Mouse (Mus musculus) mouse trophoblast stem cell (cell line): ENCODE data around the gene Ppdpf.
"Not testable (repeated sequence)": the region's sequence is repeated elsewhere in the genome, so short reads cannot be mapped to it uniquely, and the experiment has no call there.

ENCODE experiments used
- in situ Hi-C, 2 experiments: fragments of 300-500 bp; cut with MseI, MboI; formaldehyde crosslinking; loops; 2 replicates in 1 of 2; 3 replicates in 1 of 2; pipeline ENCODE4 v1.15.1; 2025

Ppdpf gene

GRCm38 (mm10) chr2:181159091-181159514, 27.9 kb upstream of the Ppdpf start:
- in situ Hi-C loops = no loop called here

GRCm38 (mm10) chr2:181159771-181160170, 27.3 kb upstream of the Ppdpf start:
- in situ Hi-C loops = no loop called here

DNA sequence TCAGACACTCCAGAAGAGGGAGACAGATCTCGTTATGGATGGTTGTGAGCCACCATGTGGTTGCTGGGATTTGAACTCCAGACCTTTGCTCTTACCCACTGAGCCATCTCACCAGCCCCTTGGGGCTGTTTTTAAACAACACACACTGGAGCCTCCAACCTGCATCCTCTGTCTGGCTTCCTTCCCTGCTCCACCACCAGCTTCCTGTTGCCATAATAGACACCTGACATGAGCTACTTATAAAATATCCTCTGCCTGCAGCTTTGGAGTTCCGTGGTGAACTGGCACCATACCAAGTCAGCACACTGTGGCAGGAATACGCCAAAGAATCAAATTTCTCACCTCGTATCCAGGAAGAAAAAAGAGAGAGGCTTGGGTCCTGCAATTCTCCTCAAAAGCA, 26.2 kb upstream of the Ppdpf start:
- in situ Hi-C loops = no loop called here

DNA sequence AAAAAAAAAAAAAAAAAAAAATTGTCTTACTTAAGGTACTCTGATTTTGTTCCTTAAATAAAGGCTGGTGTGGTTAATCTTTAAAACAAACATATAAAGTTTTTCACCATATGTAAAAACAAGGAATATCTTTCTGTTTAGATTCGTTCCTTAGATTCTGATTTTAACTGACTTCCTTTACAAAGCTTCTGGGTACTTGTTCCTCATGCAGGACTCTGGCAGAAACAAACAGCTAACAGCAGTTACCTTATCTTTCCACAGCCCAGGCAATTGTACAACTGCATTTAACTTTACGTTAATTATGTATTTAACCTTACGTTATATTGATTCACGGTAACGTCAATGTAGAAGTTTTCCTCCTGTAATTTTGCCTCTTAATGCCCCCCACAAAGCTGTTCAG, 20.6 kb upstream of the Ppdpf start:
- in situ Hi-C loops = no loop called here

- in situ Hi-C loops = no loop called here
Measured at GRCm38 (mm10) chr2:181174646-181175045, 12.4 kb upstream of the Ppdpf start.

DNA sequence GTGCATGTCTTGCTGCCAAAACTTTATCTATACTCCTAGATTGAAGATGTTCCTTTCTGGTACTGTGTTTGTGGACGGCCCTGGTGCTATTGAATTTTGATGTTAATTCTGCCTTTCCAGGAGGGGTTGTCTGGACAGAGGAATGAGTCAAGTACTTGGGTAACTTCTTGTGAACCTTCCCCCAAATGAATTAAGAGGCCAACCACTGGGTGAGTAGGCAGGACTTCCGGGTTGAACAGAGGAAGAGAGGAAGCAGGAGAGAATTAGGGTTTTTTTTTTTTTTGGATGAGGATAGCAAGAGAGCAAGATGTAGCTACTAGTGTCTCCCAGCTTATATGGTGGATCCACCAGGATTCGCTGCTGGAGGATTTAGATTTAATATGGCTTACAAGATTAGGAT, 9.0 kb upstream of the Ppdpf start:
- in situ Hi-C loops = no loop called here

DNA sequence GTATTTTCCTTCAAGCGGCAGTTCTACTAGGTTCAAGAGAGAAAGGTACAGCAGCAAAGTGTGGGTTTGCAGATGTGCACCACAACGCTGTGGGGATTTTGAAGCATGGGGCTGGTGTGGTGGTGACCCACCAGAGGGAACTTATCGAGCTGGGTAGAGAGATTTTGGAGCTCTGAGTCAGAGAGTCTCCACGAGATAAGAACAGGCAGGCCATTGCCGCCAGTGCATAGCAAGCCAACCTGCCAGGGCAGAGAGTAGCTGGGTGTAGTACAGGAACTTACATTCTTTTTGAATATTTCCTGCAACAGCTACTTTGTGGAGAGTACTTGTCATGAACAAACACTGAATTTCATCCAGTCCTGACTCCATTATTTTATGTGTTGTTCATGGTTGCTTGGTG, 8.6 kb upstream of the Ppdpf start:
- in situ Hi-C loops = no loop called here

DNA sequence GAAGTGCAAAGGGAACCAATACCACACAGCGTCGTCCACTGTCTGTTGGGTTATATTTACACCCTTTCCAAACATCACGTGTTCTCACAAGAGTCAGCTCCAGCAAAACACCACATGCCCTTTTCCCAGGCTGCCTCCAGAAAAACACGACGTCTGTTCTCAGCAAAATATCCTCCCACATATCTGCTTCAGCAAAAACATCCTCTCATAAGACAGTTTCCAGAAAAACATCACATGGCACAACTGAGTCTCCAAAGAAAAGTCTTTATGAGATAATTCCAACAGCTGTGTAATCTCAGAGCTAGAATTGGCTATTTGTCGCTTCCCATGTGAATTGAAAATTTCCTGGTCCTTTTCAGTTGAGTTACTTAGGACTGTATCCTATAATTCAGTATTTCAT, 6.1 kb upstream of the Ppdpf start:
- in situ Hi-C loops = no loop called here

- in situ Hi-C loops = no loop called here
Measured at GRCm38 (mm10) chr2:181186635-181187034, 412 bp upstream of the Ppdpf start.

DNA sequence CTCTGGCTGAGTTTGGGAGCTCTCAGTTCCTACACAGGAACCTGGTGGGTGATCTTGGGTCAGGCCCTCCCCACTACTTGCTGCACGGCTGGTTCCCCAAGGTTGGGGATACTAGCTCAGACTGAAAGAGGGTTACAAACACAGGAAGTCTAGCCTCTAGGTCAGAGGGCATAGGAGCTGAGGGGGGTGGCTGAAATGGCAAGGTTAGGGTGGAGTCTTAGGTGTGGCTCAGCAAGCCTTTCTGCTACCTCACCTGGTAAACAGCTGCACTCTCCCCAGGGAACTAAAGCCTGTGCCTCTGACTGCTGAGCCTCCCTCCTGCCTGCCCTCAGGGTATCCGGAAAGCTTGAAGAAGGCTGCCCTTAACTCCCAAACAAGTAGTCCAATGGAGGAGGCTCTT, 1.6 kb downstream of the Ppdpf start:
- in situ Hi-C loops = no loop called here

DNA sequence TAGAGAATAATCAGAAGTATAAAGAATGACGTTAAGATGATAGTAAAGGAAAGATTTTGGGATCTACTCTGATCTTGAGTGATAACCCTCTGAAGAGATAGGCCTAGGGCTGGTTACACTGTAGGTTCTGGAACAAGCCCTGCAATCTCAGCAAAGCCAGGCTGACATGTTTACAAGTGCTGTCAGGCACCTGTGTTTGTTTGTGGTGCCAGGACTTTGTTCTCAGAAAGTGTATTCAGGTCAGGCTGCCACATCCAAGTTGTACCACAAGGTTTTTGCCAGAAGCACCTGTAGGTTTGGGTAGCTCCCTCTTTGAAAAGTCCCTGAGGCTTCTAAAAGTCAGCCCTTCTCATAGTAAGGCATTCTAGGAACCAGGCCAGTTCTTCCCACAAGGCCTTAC, 2.3 kb downstream of the Ppdpf start:
- in situ Hi-C loops = no loop called here

DNA sequence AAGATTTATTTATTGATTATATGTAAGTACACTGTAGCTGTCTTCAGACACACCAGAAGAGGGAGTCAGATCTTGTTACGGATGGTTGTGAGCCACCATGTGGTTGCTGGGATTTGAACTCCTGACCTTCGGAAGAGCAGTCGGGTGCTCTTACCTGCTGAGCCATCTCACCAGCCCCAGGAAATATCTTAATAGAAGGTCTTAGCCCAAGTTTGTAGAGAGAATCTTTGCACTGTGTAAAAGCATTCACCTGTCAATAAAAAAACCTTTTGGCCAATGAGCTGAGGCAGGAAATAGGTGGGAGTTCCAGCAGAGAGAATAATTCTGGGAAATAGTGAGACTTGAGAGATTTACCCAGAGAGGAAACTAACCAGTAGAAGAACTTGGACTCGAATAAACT, 4.3 kb downstream of the Ppdpf start:
- in situ Hi-C loops = not testable (repeated sequence)

DNA sequence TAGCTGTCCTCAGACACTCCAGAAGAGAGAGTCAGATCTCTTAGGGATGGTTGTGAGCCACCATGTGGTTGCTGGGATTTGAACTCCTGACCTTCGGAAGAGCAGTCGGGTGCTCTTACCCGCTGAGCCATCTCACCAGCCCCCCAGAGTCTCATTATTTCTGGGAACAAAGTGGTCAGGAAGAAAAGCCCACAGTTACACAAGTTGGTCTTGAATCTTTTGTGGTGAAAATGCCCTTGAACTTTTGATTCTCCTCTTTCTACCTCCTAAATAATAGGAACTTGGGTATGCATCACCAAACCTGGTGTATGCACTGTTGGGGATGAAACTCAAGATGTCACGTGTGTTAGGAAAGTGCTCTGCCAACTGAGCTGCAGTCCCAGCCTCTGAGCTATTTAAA, 4.9 kb downstream of the Ppdpf start:
- in situ Hi-C loops = no loop called here

DNA sequence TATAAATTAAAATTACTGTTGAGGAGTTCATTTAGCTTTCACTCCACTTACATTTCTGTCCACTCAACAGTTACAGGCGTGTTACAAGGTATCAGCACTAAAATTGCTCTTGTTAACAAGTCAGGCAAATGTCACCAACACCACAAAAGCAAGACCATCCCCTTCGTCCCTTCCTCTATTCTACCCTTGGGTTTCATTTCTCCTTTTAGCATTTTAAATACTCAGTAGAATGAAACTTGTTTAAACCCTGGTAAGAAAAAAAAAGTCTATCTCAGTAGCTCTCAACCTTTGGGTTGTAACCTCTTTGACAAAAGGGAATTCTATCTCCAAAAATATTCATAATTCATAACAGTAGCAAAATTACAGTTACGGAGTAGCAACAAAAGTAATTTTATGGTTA, 6.0 kb downstream of the Ppdpf start:
- in situ Hi-C loops = no loop called here

DNA sequence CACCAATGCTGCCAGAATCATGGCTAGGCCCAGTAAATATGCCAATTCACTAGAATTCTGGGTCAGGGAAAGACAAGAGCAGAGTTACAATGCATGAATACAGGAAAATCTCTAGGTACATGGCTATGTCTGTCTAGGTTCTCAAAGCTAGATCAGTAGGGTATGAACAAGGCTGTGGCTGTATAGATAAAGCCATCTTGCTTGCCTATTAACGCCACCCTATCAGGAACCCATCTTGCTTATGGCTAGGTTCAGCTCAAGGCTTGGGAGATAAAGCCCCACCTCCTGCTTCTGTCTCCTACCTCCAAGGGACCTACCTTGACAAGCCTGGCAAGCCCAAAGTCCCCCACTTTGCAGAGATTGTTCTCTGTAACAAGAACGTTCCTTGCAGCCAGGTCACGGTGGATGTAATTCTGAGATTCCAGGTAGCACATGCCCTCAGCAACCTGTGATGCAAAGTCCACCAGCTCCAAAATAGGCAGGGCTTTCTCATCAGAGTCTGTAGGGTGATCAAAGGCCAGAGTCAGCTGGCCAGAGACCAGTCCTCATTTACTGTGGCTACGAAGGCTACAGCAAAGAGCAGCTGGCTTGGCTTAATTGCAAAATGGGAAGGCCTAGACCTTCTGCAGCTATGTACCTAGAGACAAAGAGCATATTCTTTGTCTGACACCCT, 9.7 kb downstream of the Ppdpf start:
- in situ Hi-C loops = no loop called here

GRCm38 (mm10) chr2:181201606-181202005, 14.6 kb downstream of the Ppdpf start:
- in situ Hi-C loops = no loop called here

- in situ Hi-C loops = no loop called here
Measured at GRCm38 (mm10) chr2:181202422-181202821, 15.4 kb downstream of the Ppdpf start, which contains the start of gene Ptk6. Ptk6 (minus strand) TSS chr2:181202789.

GRCm38 (mm10) chr2:181202886-181203285, 15.8 kb downstream of the Ppdpf start:
- in situ Hi-C loops = no loop called here

- in situ Hi-C loops = no loop called here
Measured at GRCm38 (mm10) chr2:181205678-181206077, 18.6 kb downstream of the Ppdpf start.

GRCm38 (mm10) chr2:181206118-181206517, 19.1 kb downstream of the Ppdpf start:
- in situ Hi-C loops = no loop called here

GRCm38 (mm10) chr2:181212389-181213020, 25.5 kb downstream of the Ppdpf start:
- in situ Hi-C loops = no loop called here

DNA sequence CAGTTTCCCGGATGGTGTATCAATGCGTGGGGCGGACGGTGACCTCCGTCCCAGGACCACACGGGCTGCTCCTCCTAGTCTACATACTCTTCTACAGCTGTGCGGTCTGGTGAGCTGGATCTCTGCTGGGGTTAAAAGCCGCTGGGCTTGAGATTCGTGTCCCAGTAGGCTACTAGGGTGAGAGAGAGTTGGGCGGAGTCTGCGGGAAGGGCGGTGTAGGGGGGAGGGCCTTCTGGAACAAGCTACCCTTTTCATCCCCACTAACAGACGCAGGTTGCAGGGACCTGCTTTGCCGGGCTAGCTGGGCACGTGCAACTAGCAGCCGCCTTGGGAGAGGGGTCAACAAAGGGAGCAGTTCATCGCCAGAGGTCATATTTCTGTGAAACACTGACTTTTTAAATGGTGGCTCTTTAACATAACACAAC, 26.0 kb downstream of the Ppdpf start, which contains the start of gene Srms:
Gene Srms (minus strand): TSS at position 165 of the 425 bp plus-strand sequence.
- in situ Hi-C loops = no loop called here

GRCm38 (mm10) chr2:181216037-181216436, 29.0 kb downstream of the Ppdpf start:
- in situ Hi-C loops = no loop called here
